Mouse (Mus musculus) Patski (cell line): Measurements from ENCODE around the gene Gm20388. TPM values are rescaled to one million over a fixed set of nuclear protein-coding genes. Genes with fewer than 3 reads are reported as not detected.

Source experiments
- ATAC-seq: fragments of 100-300 bp; one replicate; pipeline ENCODE4 v1.8.0; 2021
- CTCF ChIA-PET: fragments of 350-600 bp; sonication (Branson Sonifier 250); formaldehyde crosslinking; loops from one replicate; lab custom pipeline; 2022; ENCODE audit warnings: inconsistent platforms; lab: Charles Lee
- POLR2A ChIA-PET: fragments of 350-600 bp; sonication (Branson Sonifier 250); formaldehyde crosslinking; loops from one replicate; lab custom pipeline; 2022; ENCODE audit warnings: antibody characterized with exemption, inconsistent platforms; lab: Charles Lee
- DNase-seq: peaks from one replicate; pipeline ENCODE4 v3.0.0-alpha.2; 2011; ENCODE audit warnings: low read depth, low spot score
- H3K27me3 ChIP-seq: fragments of 371-371 bp; one replicate; pipeline ENCODE4 v1.5.1; 2021
- CTCF ChIP-seq: fragments of 100-300 bp; IDR thresholded peaks from one replicate; pipeline ENCODE4 v1.5.1; 2021
- in situ Hi-C: fragments of 300-500 bp; cut with MboI; formaldehyde crosslinking; loops from 3 replicates; pipeline ENCODE4 v1.11.1; 2018; ENCODE audit warnings: low pct_unique_long_range_greater_than_20kb, mixed read lengths
- polyA plus RNA-seq: library from polyadenylated mRNA; unstranded; gene quantifications from one replicate; pipeline ENCODE4 v1.2.3, GENCODE M21; 2021

Gene Gm20388
- polyA plus RNA-seq, 1 experiment from 2014 or later, result 86.7 TPM

DNA sequence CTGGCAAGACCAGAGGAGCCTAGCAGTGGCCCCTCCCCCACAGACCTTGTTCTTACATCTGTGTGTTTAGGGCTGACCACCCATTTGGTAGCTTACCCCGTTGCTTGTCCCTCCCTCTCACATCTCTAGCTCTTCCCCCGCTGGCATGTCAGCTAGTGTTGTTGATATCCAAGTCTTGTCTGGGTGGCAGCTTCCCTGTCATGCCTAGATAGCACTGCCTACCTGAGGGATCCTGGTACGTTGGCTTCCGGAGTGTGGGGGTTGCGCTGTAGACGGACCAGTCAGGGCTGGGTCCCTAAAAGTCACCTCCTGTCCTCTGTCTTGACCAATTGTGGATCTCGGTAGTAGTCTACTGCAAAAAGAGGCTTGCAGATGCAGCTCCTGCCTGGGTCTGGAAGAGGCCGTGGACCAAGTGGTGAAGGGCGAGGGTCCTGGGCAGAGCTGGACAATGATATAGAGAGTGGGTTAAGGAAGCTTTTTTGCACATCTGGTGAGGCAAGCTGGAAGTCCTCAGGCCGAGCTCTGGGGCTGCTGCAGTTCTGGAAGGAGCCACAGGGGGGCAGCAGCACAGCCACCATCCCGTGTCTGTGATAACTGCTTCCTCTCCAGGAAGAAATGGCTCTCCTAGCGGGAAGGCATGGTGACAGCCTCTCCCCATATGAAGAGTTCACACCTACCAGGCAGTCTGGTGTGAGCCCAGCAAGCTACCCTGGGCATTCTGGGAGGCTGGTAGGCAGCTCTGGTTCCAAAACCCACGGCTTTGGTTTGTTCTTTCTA, 659.5 kb downstream of the Gm20388 start:
- ChIA-PET POLR2A (no interaction called here), CTCF (interaction anchor here (0.7 to 2.8 kb wide), 14 partner anchors 9 to 243 kb away, joined by 3 to 14 read pairs (median 3); no protein-coding TSS in a partner anchor)
- TF ChIP-seq CTCF, result no peak
- ATAC-seq, result no peak
- no peaks in the 10 kb centered on the region for H3K27me3 ChIP-seq
- DNase-seq, result peak; percentile 17
- in situ Hi-C loops, result loop anchor here (5.0 kb wide), 1 partner anchor 33 kb away; no protein-coding TSS in a partner anchor

DNA sequence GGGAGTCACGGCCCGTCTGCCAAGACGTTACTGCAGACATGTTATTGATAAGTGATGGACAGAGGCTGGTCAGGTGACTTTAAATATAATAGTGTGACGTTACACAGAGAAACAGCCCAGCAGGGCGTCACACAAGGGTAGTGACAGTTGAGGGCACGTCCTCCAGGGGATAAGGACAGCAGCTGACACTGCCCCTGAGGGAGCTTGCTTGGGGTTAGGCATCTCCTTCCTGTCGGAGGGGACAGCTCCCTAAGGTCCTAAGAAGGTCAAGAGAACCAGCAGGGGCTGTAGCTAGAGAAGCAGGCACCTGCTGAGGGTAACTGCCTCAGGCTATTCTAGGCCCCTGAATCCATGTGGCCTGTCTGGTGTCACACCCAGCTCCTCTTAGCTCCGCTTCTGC, 660.9 kb downstream of the Gm20388 start:
- in situ Hi-C loops, result loop anchor here (5.0 kb wide), 1 partner anchor 34 kb away; no protein-coding TSS in a partner anchor
- ATAC-seq (no peak), DNase-seq (no peak)
- ChIA-PET POLR2A (no interaction called here), CTCF (interaction anchor here (1.8 to 2.8 kb wide), 3 partner anchors 9 to 28 kb away, joined by 5 to 14 read pairs (median 9); no protein-coding TSS in a partner anchor)
- no peak for TF ChIP-seq CTCF
- H3K27me3 ChIP-seq, result no peaks in the 10 kb centered on the region

DNA sequence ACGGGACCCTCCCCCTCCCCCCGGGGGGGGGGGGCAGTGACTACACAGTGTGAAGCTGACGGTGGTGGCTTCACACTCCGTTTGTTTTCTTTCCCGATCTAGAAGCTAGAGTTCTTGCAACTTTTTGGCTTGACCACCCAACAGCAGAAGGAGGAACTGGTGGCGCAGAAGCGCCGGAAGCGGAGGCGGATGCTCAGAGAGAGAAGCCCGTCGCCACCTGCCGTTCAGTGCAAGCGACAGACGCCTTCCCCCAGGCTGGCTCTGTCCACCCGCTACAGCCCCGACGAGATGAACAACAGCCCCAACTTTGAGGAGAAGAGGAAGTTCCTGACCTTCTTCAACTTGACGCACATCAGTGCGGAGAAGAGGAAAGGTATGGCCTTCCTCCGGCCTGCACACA, 661.9 kb downstream of the Gm20388 start:
- no peak for TF ChIP-seq CTCF
- ChIA-PET POLR2A (no interaction called here), CTCF (interaction anchor here (1.3 to 1.8 kb wide), 2 partner anchors 10 kb away, joined by 5 to 6 read pairs; no protein-coding TSS in a partner anchor)
- DNase-seq (no peak), ATAC-seq (no peak)
- in situ Hi-C loops, result loop anchor here (5.0 kb wide), 1 partner anchor 35 kb away; no protein-coding TSS in a partner anchor
- no peaks in the 10 kb centered on the region for H3K27me3 ChIP-seq

- POLR2A ChIA-PET, result no interaction called here
- DNase-seq, result no peak
- TF ChIP-seq CTCF, result no peak
- no peaks in the 10 kb centered on the region for H3K27me3 ChIP-seq
- CTCF ChIA-PET, result interaction anchor here (1.4 kb wide), 2 partner anchors 26 to 247 kb away, joined by 3 to 5 read pairs; no protein-coding TSS in a partner anchor
- ATAC-seq, result no peak
- in situ Hi-C loops, result loop anchor here (5.0 kb wide), 1 partner anchor 37 kb away; no protein-coding TSS in a partner anchor
These were observed 663.2 kb downstream of the Gm20388 start for GRCm38 (mm10) chr8:120573866-120574265.

DNA sequence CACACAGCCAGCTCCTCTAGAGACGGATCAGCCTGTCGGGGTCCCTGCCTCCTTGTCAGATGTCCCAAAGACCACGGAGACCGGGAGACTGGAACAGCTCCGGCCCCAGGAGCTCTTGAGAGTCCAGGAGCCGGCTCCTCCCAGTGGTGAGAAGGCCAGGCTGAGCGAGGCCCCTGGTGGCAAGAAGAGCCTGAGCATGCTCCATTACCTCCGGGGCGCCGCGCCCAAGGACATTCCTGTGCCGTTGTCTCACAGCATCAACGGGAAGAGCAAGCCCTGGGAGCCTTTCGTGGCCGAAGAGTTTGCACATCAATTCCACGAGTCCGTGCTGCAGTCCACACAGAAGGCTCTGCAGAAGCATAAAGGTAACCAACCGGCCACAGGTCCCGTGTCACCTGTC, 664.3 kb downstream of the Gm20388 start:
- no peak for DNase-seq
- CTCF ChIA-PET, result interaction anchor here (0.9 to 1.4 kb wide), 4 partner anchors 14 to 287 kb away, joined by 3 to 5 read pairs (median 3); partner anchors contain the start of gene Gins2
- POLR2A ChIA-PET, result interaction anchor here (0.6 kb wide), 2 partner anchors 31 to 74 kb away, joined by 3 to 6 read pairs; no protein-coding TSS in a partner anchor
- peak; percentile 78 for ATAC-seq
- in situ Hi-C loops, result loop anchor here (5.0 kb wide), 1 partner anchor 38 kb away; no protein-coding TSS in a partner anchor
- TF ChIP-seq CTCF, result no peak
- no peaks in the 10 kb centered on the region for H3K27me3 ChIP-seq

DNA sequence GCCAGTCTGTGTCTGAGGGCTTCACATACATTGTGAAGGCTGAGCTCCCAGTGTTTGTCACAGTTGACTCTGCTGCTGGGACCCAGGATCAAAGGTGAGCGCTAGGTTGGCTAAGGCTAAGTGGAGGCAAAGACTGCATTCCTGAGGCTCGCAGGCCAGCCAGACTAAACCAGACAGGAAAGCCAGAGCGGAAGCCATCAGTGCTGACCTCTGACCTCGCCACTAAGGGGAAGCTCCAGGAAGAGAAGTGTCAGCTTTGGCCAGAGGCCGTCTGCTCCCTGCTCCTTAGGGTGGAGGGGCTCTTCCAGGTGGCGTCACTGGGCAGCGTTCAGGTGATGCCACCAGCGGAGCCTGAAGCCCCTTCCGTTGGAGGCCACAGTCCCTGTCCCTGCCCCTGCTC, 665.2 kb downstream of the Gm20388 start:
- CTCF ChIA-PET, result interaction anchor here (1.2 to 1.3 kb wide), 2 partner anchors 21 to 287 kb away, joined by 3 read pairs; no protein-coding TSS in a partner anchor
- in situ Hi-C loops, result no loop called here
- no peak for DNase-seq

GRCm38 (mm10) chr8:120577821-120578220, 667.2 kb downstream of the Gm20388 start:
- CTCF ChIA-PET, result interaction anchor here (1.9 kb wide), 1 partner anchor 19 kb away, joined by 7 read pairs; no protein-coding TSS in a partner anchor
- in situ Hi-C loops, result no loop called here
- ATAC-seq (no peak), DNase-seq (no peak)
- POLR2A ChIA-PET, result no interaction called here
- TF ChIP-seq CTCF, result no peak
- no peaks in the 10 kb centered on the region for H3K27me3 ChIP-seq

More for the DNA sequence above, 665.2 kb downstream of the Gm20388 start:
- H3K27me3 ChIP-seq, result no peaks in the 10 kb centered on the region
- ATAC-seq, result no peak
- TF ChIP-seq CTCF, result no peak
- POLR2A ChIA-PET, result interaction anchor here (0.6 kb wide), 1 partner anchor 334 kb away, joined by 3 read pairs; no protein-coding TSS in a partner anchor

GRCm38 (mm10) chr8:120580336-120581000, 669.8 kb downstream of the Gm20388 start:
- CTCF ChIA-PET, result interaction anchor here (2.7 kb wide), 1 partner anchor 10 kb away, joined by 9 read pairs; no protein-coding TSS in a partner anchor
- DNase-seq, result no peak
- in situ Hi-C loops, result no loop called here
- no peak for ATAC-seq
- POLR2A ChIA-PET, result no interaction called here
- no peaks in the 10 kb centered on the region for H3K27me3 ChIP-seq
- TF ChIP-seq CTCF, result no peak

GRCm38 (mm10) chr8:120581329-120581728, 670.7 kb downstream of the Gm20388 start:
- no peak for TF ChIP-seq CTCF
- DNase-seq (no peak), ATAC-seq (no peak)
- no peaks in the 10 kb centered on the region for H3K27me3 ChIP-seq
- POLR2A ChIA-PET, result no interaction called here
- in situ Hi-C loops, result no loop called here
- CTCF ChIA-PET, result interaction anchor here (0.8 to 1.1 kb wide), 2 partner anchors 11 to 15 kb away, joined by 3 to 4 read pairs; no protein-coding TSS in a partner anchor

- TF ChIP-seq CTCF, result no peak
- ChIA-PET CTCF (interaction anchor here (0.8 to 1.8 kb wide), 3 partner anchors 9 to 14 kb away, joined by 3 to 6 read pairs (median 4); no protein-coding TSS in a partner anchor), POLR2A (no interaction called here)
- no peak for DNase-seq
- ATAC-seq, result no peak
- H3K27me3 ChIP-seq, result no peaks in the 10 kb centered on the region
- in situ Hi-C loops, result no loop called here
These were observed 671.2 kb downstream of the Gm20388 start for GRCm38 (mm10) chr8:120581811-120582210.
